Mouse (Mus musculus) liver, embryonic 14.5 days (tissue): Measurements from ENCODE around the gene 1700037H04Rik.

ENCODE experiments used
- CTCF ChIP-seq: IDR thresholded peaks from 2 replicates; pipeline ENCODE4 v1.5.1; 2016; ENCODE audit warnings: antibody characterized with exemption, low read depth, control low read depth
- EP300 ChIP-seq: IDR thresholded peaks from 2 replicates; pipeline ENCODE4 v1.6.1; 2016; ENCODE audit warnings: antibody characterized with exemption, low read depth

DNA sequence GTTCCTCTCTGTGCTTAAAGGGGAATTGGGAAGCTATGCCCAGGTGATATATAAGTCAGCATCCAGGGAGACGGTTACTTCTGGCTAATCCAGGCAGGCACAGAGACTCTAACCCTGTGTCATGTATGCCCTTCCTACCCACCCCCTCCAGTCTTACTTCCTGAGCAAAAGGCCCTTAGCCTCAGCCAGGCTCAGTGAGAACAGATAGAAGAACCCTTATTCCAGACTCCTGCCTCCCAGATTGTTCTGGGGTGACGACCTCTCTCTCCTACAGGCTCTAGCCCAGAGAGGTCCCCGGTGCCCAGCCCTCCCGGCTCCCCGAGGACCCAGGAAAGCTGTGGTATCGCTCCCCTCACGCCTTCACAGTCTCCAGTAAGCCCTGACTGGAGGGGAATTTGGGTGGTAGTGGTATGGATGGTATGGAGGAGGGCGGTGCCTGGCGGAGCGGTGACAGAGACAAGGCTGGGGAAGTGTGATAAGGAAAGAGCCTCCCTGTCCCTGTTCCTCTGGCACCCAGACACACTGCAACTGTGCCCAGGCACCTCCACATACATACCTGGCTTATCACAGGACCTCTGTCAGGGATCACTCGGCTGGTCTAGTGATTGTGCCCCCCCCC, 24.3 kb downstream of the 1700037H04Rik start:
- TF ChIP-seq EP300 (peak; percentile 89), CTCF (no peak)
